Mouse (Mus musculus): ENCODE data around the gene Gm20521.

Gm20521 gene

DNA sequence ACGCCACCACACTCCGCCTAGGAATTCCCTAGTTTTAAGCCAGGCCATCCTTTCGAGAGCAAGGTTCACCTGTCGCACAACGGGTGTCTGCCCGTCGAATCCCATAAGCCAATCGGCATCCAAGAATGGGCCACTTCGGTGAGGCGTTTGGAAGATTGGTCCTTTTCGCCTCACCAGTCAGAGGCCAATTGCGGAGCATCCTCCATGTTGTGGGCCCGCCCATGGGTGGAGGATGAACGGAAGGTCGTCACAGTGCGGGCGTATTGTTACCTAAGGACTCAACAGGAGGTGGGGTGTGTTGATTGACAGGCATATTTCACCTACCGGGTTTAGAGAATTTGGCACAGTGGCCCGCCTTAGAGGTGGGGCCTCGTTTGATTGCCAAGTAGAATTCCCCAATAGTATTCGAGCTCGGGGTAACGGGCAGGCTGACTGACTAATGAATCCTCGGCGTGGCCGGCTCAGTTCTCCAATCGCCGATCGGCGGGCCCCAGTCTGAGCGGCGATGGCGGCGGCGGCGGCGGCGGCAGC is 10.5 kb downstream of the Gm20521 start:
- peak; percentile 98 to 100 for DNase-seq (ENCODE audit: low spot score in 2 of 2)

DNA sequence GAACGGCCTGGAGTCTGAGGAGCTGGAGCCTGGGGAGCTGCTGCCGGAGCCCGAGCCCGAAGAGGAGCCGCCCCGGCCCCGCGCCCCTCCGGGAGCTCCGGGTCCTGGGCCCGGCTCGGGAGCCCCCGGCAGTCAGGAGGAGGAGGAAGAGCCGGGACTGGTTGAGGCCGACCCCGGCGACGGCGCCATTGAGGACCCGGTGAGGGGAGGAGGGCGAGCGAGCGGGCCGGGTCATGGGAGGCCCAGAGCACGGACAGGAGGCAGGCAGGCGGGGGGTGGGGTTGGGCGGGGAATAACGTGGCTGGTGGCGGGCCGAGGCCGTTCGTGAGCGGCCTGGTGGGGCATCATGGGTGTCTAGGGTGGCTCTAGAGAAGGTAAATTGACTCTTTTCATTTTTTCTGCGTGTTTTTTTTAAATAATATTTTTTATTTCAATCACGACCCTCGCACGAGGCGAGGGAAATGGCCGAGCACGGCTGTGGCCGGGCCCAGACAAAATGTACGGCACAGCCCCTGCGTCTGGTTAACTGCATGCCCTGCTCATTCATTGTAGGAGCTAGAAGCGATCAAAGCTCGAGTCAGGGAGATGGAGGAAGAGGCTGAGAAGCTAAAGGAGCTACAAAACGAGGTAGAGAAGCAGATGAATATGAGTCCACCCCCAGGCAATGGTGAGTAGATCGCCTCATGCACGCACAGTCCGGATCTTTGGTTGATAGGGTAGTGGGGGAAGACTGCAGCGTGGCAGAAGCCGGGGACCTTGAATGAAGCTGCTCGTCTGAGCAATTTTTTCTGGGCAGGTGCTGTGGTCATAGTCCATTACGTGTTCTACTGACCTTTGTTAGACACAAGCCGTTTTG is 11.3 kb downstream of the Gm20521 start:
- peak in 1 of 2 experiments; percentile 41 for DNase-seq (ENCODE audit: low spot score in 2 of 2)

DNA sequence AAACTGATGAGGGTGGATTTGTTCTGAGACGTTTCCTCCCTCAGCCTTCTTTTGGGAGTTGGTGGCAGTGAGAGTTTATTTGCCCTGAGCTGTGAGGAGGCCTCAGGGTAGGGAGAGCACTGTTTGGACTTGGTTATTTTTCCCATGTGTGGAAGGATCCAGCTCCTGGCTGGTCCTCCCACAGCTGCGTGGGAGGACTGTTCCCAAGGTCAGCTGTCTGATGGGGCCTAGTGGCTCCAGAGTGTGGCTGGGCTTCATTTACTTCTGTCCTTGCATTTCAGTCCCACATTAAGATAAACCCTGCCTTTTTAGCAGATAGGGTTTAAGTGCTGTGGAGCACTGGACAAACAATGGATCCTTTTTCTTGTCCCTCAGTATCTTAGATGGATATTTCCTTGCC is 14.2 kb downstream of the Gm20521 start:
- DNase-seq (ENCODE audit: low spot score in 2 of 2): no peak

DNA sequence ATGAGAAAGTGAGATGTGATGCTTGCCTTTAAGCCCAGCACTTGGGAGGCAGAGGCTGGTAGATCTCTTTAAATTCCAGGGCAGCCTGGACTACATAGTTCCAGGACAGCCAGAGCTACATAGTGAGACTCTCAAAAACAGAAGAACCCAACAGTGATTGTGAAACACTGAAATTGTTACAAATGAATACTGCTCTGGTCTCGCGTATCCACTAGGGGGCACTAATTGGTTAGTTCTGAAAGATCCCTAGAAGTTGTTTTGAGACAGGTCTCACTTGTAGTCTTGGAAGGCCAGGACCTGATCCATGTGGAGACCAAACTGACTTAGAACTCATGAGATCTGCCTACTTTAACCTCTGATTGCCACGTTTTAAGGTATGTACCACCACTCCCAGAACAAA is 17.1 kb downstream of the Gm20521 start:
- peak; percentile 60 to 72 for DNase-seq (ENCODE audit: low spot score in 2 of 2)

DNA sequence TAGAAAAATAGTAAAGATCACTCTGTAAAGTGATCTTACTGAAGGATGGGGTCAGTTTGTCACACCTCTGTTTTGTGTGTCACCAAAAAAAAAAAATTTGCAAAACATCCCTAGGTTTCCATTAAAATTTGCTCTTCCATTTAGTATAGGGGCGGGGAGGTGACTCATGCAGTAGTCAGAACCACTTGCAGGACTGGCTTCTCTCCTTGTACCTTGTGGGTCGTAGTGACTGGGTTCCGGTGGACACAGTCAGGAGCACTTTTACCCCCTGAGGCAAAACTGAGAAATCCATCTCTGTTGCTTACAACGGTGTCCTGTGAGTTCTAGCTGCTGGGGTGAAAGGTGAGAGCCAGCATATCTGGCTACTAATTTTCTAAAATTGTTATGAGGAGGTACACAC is 20.4 kb downstream of the Gm20521 start:
- no peak for DNase-seq (ENCODE audit: low spot score in 2 of 2)

DNA sequence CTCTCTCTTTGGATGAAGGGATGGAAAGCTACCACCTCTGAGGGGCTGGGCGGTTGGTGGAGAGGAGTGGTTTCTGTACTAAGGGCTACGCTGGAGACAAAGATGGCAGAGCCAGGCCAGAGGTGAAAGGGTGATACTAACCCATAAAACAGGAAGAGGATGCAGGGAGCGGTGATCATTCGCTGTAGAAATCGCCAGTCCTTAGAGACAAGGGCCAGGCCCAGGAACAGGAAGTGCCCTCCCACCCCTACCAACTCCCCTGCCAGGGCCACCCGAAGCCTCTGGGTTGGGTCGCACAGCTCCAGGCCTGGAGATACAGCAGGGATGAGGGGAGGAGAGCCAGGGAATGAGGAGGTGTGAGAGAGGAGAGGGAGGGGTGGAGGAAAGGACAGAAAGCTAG is 25.4 kb downstream of the Gm20521 start:
- no peak for DNase-seq (ENCODE audit: low spot score in 2 of 2)

DNA sequence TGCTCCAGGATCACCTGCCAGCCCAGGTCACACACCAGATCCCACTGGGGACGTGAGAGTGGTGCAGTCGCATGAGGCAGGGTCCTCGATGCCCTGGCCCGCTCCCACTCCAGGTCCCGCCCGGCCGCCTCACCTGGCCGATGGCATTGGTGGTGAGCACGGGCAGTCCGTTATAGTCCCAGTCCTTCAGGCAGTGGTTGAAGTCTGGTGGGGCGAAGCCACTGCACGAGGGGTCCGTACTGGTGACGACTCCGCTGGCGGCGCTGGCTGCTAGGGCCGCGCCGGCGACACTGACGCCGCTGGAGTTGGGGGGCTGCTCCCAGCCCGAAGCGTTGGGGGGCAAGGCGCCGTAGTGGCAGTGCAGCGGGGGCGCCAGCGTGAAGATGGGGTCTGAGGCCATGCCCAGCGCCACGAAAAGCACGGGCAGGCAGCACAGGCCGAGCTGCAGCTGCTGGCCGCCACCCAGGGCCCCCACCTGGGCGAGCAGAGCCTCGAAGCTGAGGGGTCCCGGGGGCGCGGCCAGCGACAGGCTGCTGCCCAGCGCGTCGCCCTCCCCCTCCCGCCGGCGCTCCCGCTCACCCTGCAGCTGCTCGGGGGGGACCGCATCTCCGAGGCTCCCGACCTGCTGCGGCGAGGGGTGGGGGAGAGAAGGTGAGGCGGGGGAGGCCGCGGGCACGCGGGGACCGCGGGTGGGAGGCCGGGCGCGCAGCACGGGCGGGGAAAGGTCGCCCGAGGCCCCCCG is 29.0 kb downstream of the Gm20521 start:
- DNase-seq (ENCODE audit: low spot score in 2 of 2): no peak

DNA sequence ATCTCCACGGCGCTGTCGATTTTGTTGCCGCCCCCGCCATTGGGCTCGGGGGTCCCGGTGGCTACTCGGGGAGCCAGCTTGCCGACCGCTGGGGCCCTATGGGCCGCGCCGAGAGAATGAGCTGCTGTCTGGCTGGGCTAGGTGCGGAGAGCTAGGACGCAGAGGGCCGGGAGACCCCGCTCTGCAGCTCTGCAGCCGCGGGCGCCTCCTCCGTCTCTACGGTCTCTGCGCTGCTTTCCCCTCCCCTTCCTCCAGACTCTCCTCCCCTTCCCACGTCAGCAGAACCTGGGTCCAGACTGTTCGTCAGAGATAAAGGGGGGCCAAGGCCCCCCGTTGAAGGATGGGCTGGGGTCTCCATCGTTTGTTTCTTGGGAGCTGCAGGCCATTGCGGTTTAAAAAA is 29.6 kb downstream of the Gm20521 start, which contains the start of gene Slc22a17:
Gene Slc22a17 (minus strand): TSS at position 247 of the 400 bp plus-strand sequence.
- DNase-seq (ENCODE audit: low spot score in 2 of 2): peak; percentile 79 to 82

DNA sequence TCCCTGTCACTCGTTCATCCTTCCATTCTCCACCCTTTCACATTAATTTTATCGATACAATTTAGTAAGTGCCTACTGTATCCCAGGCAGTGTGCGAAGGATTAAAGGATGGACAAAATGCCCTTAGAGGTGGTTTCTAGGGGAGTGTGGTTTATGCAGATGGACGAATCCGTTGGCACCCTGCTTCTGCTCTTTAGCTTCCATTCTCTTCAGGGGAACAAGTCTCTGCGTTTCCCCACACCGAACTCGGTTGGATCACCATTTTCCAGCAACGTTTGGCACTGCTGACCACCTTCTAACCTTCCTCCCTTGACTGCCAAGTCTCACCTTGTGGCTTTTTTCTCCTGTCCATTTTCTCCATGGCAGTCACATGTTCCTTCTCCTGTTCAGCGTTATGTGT is 30.1 kb downstream of the Gm20521 start:
- DNase-seq (ENCODE audit: low spot score in 2 of 2): no peak

DNA sequence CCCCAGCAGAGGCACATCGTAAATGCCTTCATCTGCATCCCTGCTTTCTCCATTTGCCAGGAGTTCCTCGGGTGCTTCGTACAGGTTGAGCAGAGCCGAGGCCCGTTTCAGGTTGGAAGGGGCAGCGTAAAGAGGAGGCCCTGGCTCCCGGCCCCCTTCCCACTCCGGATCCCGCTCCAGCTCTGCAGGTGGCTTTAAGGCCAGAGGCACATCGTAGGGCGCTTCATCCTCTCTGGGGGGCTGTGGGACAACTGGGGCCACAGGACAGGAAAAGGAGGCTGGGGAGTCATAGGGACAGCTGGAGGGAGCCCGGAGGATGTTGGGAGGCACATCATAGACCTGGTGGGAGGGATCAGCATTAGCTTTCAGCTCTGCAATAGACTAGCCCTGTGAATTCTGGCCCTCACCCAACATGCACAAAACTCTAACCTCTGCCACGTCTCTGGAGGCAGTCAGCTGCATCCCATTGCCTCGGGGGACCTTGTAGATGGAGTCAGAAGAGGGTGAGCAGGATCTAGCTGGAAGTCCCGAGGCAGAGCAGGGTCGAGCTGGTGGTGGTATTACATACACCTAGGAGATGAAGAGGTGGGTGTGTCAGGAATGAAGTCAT is 36.9 kb downstream of the Gm20521 start:
- no peak for DNase-seq (ENCODE audit: low spot score in 2 of 2)

DNA sequence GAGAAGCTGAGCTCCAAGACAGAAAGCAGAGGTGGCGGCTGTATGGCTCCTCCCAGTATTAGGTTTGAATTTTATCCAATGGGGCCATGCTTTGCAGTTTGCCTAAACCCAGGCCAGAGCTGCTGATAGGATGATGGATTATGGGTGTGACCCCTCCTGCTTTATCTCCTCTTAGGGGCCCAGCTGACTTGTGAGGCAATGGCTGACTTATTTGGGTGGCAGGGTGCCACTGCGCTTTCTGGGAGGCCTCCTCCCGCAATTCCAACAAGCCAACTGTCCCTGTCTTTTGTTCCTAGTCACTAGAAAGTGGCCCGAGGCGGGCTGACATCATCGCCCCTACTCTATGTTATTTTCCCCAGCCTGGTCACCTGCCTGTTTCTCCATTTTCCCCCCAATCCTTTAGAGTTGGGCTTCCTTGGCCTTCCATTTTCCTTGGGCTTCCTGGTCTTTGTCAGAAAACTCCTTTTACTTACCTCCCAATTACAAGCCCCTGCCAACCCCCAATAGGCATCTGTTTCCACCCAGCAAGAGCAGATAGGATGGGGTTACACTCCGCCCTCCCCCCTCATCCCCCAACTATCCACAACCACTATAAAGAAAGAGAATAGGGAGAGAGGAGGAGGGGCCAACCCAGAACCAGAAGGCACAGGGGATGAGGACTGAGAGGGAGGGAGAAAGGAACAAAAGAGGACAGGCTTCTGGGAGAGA is 41.6 kb downstream of the Gm20521 start:
- DNase-seq (ENCODE audit: low spot score in 2 of 2): no peak

DNA sequence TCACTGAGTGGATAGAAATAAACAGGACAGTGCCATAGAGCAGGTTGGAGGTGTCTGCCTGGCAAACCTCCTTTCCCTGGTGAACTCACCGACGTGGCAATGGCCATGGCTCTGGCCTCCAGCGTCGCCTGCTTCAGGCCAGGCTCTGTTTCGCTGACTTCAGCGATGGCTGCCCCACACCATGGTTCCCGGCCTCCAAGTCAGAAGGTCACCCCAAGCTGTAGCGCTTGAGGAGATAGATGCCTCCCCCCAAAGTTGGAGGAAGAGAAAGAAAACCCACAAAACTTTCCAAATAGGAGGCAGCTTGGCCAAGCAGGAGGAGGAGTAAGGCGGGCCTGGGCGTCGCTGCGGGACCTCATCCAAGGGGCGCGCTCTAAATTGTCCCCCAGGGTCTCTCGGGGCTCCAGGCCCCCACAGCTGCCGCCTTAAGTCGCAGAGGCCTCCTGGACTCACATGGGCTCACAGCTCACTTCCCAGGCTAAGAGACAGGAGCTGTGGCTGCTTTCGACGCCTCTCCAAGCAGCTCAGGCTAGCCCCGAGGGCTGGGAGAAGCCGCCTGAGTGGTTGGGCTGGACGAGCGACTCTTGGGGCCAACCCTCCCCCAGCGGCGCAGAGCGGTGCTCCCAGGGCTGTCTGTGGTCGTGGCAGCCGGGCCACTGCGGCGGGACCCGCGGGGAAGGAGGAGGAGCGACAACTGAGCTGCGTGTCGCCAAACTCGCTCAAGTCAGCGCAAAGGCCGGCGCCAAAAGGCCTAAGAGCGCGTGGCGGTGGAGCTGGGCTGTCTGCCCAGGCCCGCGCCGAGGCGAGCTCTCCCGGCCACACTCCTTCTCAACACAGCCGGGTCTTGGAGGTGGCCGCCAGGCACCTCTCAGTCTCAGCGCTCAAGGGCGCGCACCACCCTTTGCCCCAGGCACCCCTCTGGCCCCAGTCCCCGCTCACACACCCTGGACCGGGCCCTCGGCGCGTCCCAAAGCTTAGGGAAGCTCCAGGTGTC is 42.4 kb downstream of the Gm20521 start, which contains the start of gene Efs:
Gene Efs (minus strand): TSS at position 778 of the 994 bp plus-strand sequence.
- DNase-seq (ENCODE audit: low spot score in 2 of 2): no peak

DNA sequence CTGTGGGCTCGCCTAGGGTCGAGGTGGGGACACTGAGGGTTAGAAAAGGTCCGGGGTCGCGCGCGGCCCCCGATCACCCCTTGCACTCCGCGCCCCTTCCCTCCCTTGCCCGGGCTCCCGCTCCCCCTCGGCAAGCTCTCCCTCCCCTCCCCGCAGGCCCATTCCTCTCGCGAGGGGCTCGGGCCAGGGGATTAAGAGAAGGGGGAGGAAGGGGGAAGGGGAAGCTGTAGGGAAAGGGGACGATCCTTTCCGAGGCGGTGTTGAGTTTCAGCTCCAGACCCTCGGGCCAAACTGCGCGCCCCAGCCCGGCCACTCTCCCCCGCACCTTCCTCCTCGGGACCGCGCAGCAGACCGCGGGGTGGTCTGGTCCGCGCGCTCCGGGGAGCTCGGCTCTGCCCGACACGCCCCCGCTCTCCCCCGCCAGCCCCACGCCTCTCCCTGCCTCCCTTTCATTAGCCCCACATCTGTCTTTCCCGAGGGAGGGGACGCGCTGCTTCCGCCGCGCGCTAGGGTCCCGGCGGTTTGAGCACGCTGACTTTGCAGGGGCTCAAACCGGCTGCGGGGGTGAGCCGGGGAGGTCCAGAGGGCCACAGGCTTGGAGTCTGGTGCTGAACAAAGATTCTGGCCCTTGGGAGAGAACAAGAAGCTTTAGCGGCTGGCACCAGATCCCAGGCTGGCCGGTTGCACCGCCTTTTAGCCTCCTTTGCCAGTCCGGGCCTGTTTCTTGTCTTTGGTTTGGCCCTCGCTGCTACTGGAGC is 43.3 kb downstream of the Gm20521 start:
- DNase-seq (ENCODE audit: low spot score in 2 of 2): no peak

DNA sequence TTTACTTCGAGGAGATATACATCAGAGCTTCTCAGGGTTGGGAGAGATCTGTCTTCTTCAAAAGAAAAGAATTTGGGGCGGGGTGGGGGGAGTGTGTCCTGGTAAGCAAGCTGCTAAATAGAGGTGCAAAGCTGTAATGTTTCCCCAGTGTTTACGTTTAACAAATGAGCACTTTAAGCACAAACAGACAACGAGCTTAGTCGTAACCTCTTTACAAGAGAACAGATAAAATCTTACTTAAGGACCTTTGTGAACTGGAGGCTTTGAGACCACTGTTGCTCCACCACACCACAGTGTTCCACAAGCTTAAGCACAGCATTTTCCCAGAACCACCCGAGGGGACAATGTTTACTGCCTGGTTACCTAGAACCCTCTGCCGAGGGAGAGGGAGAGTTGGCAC is 44.1 kb downstream of the Gm20521 start:
- no peak for DNase-seq (ENCODE audit: low spot score in 2 of 2)

DNA sequence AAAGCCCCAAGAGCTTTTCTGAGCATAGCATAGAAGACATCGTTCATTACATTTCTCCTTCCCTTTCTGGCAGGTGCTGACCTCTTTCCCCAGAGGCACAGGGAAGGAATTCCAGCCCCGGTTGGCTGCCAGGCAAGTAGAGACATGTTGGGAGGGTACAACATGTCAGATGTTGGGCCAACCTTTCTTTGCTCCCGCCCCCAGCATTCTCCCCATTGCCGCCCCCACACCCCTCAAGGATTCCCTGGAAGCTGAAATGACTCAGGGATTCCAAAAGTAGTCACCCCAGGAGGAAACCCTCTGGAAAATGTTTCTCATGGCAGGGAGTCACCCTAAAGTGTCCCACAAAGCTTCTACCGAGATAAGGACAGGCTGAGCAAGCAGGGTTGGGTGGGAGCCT is 46.6 kb downstream of the Gm20521 start:
- DNase-seq (ENCODE audit: low spot score in 2 of 2): no peak

DNA sequence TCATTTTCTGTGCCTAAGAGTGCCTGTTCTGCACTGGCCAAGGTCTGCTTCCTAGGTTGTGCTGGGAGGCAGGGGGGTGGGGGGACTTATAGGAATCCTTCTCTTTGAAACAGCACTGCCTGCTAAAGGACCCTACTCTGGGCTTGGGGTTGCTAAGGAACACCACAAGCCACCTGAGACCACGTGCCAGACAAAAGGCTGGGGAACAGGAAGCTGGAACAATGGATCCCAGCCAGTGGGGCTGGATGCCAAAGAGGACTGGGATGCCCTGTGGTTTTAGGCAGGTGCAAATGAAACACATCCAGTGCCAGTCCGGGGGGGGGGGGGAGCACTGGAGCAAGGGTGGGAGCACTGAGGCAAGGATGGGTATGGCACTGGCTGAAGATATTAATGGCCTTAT is 47.2 kb downstream of the Gm20521 start:
- DNase-seq (ENCODE audit: low spot score in 2 of 2): no peak

DNA sequence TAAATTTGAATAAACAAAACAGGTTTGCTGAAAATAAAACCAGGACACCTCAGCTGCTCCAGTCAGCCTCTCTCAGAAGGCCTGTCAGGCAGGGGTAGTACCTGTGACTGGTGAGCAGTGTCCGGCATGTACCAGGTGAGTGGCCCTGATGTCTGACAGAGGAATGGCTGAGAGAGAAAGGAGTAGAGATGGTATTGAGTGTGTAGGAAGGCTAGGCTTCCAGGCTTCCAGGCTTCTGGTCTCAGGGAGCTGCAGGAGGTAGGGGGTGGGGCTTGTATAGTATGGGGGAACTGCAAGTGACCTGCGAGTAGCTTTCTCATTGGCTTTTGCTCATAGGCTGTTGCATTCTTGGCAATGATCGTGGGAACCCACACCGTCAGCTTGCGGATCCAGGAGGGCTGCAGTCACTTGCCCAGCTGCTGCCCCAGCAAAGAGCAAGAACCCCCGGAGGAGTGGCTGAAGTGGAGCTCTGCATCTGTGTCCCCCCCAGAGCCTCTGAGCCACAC is 49.5 kb downstream of the Gm20521 start, which contains the start of gene Il25:
Gene Il25 (plus strand): TSS at position 51 of the 506 bp plus-strand sequence.
- no peak for DNase-seq (ENCODE audit: low spot score in 2 of 2)

DNA sequence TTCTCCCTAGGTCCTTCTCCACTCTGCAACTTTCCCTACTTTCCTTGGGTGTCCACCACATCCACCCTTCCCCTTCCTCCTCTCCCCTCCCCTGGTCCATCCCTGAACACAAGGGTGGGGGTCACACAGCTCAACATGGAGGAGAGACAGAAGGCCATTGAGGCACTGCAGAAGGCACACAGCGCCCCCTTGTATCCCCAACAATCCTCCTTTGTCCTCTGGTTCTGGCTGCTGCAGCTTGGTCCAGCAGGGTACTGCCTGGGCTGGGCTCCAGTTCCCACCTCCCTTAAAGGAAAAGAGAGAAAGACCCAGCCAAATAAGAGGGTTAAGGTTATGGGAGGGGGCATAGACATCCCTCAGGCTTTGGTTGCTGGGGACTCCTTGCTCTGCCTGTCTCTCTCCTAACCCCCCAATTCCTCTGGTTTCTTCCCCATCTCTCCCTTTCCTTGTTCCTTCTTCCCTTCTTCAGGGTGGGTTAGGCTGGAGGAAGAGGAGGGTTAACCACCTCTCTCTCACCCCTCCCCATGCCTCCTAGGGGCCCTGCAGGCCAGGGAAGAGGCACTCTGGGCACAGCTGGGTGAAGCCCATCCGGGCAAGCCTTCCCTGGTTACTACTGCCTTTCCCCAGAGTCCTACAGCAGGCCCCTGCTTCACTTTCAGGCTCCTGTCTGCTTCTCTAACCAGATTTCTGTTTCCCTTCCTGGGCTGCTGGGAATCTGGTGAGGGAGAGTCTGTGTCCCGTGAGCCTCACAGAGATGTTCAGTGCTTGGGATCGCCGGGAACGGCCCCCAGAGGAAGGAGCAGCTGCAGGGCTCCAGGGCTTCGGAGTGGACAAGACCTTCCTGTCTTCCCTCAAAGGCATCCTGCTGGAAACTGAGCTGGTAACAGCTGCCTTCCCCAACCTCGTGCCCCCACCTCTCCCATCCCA is 52.9 kb downstream of the Gm20521 start, which contains the start of gene Cmtm5:
Gene Cmtm5 (plus strand): TSS at position 358 of the 927 bp plus-strand sequence.
- peak; percentile 59 to 61 for DNase-seq (ENCODE audit: low spot score in 2 of 2)

All from right cerebral cortex, postnatal 36 days (tissue).